Mouse (Mus musculus): ENCODE results near the gene Wnt11. TPM values are rescaled to one million over a fixed set of nuclear protein-coding genes. Genes with fewer than 3 reads are reported as not detected.
A peak's percentile ranks its signal among the peaks of the same experiment; 100 is the strongest.

The Wnt11 gene
- polyA plus RNA-seq, 1 experiment, result 10.1 TPM

- Histone ChIP-seq H3K36me3 (ENCODE audit: control insufficient read depth, insufficient read depth, low read length) (no peaks in the 10 kb centered on the region), H3K27me3 (replicated peaks; ENCODE audit: control insufficient read depth, insufficient read depth, low read length) (no peaks in the 10 kb centered on the region), H3K4me3 (ENCODE audit: insufficient read depth, low read depth, low read length) (no peak overlapping the region), H3K27ac (ENCODE audit: insufficient read depth, low read depth, low read length) (no peak overlapping the region), H3K4me1 (ENCODE audit: control insufficient read depth, insufficient read depth, low read length) (no peaks in the 10 kb centered on the region)
- no peak for TF ChIP-seq POLR2A (IDR thresholded peaks at IDR 0.05; ENCODE audit: low read depth, low read length)
- no peak for TF ChIP-seq CTCF (conservative IDR thresholded peaks at IDR 0.05; ENCODE audit: insufficient read depth, insufficient read length, low read depth, low read length)
- 77% methylated on average over 7 of the region's 7 CpGs for WGBS
- DNase-seq, result no peak
These were observed 54.3 kb downstream of the Wnt11 start for GRCm38 (mm10) chr7:98889211-98889610.

DNA sequence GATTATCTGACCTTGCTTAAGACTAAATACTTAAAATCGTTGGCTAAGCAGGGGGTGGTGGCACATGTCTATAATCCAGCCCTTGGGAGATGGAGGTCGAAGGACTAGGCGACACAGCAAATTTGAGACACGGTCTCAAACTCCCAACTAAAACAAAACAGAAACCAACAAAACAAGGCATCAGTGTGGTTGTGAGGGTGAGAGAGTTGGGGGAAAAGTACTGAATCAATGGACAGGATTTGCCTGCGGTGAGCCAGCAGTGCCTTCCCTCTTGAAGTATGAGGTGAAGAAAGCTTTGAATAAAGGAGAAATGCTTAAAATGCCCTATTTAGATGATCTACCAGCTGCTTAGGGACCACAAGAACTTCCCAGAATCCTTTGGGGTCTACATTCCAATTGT is 58.2 kb downstream of the Wnt11 start:
- H3K27ac ChIP-seq (ENCODE audit: insufficient read depth, low read depth, low read length), result no peak overlapping the region
- no peak for DNase-seq
- H3K4me1 ChIP-seq (ENCODE audit: control insufficient read depth, insufficient read depth, low read length), result no peaks in the 10 kb centered on the region
- 68% methylated on average over 5 of the region's 5 CpGs for WGBS
- no peak overlapping the region for H3K4me3 ChIP-seq (ENCODE audit: insufficient read depth, low read depth, low read length)
- no peaks in the 10 kb centered on the region for H3K27me3 ChIP-seq (replicated peaks; ENCODE audit: control insufficient read depth, insufficient read depth, low read length)
- TF ChIP-seq CTCF (conservative IDR thresholded peaks at IDR 0.05; ENCODE audit: insufficient read depth, insufficient read length, low read depth, low read length), result no peak
- TF ChIP-seq POLR2A (IDR thresholded peaks at IDR 0.05; ENCODE audit: low read depth, low read length), result no peak
- no peaks in the 10 kb centered on the region for H3K36me3 ChIP-seq (ENCODE audit: control insufficient read depth, insufficient read depth, low read length)

DNA sequence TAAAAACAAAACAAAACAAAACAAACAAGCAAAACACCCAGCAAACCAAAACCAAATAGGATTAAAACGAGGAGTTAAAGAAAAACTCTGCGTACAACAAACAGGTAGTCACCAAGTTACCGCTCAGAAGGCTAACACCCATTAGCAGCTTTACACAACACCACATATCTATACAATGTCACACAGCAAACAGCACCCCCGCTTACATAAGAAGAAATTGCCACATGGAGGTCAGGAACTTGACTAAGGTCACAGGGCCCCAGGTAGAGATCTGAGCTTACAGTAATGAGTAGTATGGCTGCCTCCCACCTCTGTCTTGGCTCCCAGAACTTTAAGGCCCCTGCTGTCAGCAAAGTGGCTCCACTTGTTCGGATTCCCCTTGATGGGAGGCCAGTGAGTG is 59.4 kb downstream of the Wnt11 start:
- Histone ChIP-seq H3K27ac (ENCODE audit: insufficient read depth, low read depth, low read length) (no peak overlapping the region), H3K36me3 (ENCODE audit: control insufficient read depth, insufficient read depth, low read length) (no peaks in the 10 kb centered on the region), H3K27me3 (replicated peaks; ENCODE audit: control insufficient read depth, insufficient read depth, low read length) (no peaks in the 10 kb centered on the region), H3K4me3 (ENCODE audit: insufficient read depth, low read depth, low read length) (no peak overlapping the region), H3K4me1 (ENCODE audit: control insufficient read depth, insufficient read depth, low read length) (no peaks in the 10 kb centered on the region)
- TF ChIP-seq POLR2A (IDR thresholded peaks at IDR 0.05; ENCODE audit: low read depth, low read length), result no peak
- TF ChIP-seq CTCF (conservative IDR thresholded peaks at IDR 0.05; ENCODE audit: insufficient read depth, insufficient read length, low read depth, low read length), result no peak
- 93% methylated on average over 5 of the region's 5 CpGs for WGBS
- DNase-seq, result no peak

- no peak for DNase-seq
- no peak overlapping the region for H3K27ac ChIP-seq (ENCODE audit: insufficient read depth, low read depth, low read length)
These were observed 59.9 kb downstream of the Wnt11 start for GRCm38 (mm10) chr7:98894768-98895167.

DNA sequence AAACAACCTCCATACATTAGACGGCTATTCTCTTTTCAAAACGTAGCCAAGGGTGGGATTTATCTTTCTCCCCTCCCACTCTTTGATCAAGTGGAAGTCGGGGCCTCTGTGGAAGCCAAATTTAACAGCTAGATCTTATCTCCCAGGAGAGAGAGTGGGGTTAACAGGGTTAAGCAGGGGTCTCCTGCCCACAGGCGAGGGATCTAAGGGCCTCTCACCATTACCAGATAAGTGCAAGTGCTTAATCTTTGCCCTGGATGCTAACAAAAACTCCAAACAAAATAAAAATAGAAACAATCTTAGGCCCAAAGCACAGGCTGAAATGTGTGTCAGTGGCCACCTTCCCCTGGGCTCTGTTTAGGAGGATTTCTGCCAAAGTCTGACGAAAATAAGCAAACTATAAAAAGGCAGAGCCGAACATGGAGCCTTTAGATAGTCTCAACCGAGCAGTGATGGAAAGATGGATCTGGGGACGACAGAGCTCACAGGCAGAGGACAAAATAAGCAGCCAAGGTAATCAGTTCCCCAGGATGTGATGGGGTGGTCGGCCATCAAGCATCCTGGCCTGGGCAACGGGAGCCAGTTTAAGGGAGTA is 60.7 kb downstream of the Wnt11 start:
- H3K4me3 ChIP-seq (ENCODE audit: insufficient read depth, low read depth, low read length), result no peak overlapping the region
- peak; percentile 23 for DNase-seq
- H3K27ac ChIP-seq (ENCODE audit: insufficient read depth, low read depth, low read length), result no peak overlapping the region
- 57% methylated on average over 10 of the region's 10 CpGs for WGBS
- H3K27me3 ChIP-seq (replicated peaks; ENCODE audit: control insufficient read depth, insufficient read depth, low read length), result no peaks in the 10 kb centered on the region
- H3K36me3 ChIP-seq (ENCODE audit: control insufficient read depth, insufficient read depth, low read length), result no peaks in the 10 kb centered on the region
- TF ChIP-seq CTCF (conservative IDR thresholded peaks at IDR 0.05; ENCODE audit: insufficient read depth, insufficient read length, low read depth, low read length) (no peak), POLR2A (IDR thresholded peaks at IDR 0.05; ENCODE audit: low read depth, low read length) (no peak)
- H3K4me1 ChIP-seq (ENCODE audit: control insufficient read depth, insufficient read depth, low read length), result no peaks in the 10 kb centered on the region

More at GRCm38 (mm10) chr7:98894768-98895167, 59.9 kb downstream of the Wnt11 start:
- 79% methylated on average over 5 of the region's 5 CpGs for WGBS
- TF ChIP-seq CTCF (conservative IDR thresholded peaks at IDR 0.05; ENCODE audit: insufficient read depth, insufficient read length, low read depth, low read length) (no peak), POLR2A (IDR thresholded peaks at IDR 0.05; ENCODE audit: low read depth, low read length) (no peak)
- H3K27me3 ChIP-seq (replicated peaks; ENCODE audit: control insufficient read depth, insufficient read depth, low read length), result no peaks in the 10 kb centered on the region
- no peaks in the 10 kb centered on the region for H3K36me3 ChIP-seq (ENCODE audit: control insufficient read depth, insufficient read depth, low read length)
- no peaks in the 10 kb centered on the region for H3K4me1 ChIP-seq (ENCODE audit: control insufficient read depth, insufficient read depth, low read length)
- no peak overlapping the region for H3K4me3 ChIP-seq (ENCODE audit: insufficient read depth, low read depth, low read length)

DNA sequence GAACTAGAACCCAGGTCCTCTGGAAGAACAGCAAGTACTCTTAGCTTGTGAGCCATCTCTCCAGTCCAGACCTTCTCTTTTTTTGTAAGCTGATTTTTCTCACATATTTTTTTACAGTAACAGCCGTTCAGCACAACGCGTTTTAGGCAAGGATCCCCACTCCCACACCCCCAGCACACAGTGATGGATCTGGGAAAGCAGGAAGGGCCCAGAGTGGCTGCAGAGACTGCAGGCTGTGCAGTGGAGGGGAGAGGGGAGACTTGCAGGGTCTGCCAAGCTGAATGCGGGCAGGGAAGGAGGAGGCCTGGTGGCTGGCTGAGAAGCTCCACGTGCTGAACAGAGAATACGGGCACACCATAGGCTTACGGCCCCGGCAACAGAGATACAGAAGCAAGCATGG is 62.4 kb downstream of the Wnt11 start:
- H3K4me3 ChIP-seq (ENCODE audit: insufficient read depth, low read depth, low read length), result no peak overlapping the region
- TF ChIP-seq CTCF (conservative IDR thresholded peaks at IDR 0.05; ENCODE audit: insufficient read depth, insufficient read length, low read depth, low read length), result no peak
- TF ChIP-seq POLR2A (IDR thresholded peaks at IDR 0.05; ENCODE audit: low read depth, low read length), result no peak
- H3K36me3 ChIP-seq (ENCODE audit: control insufficient read depth, insufficient read depth, low read length), result no peaks in the 10 kb centered on the region
- H3K27ac ChIP-seq (ENCODE audit: insufficient read depth, low read depth, low read length), result no peak overlapping the region
- H3K4me1 ChIP-seq (ENCODE audit: control insufficient read depth, insufficient read depth, low read length), result no peaks in the 10 kb centered on the region
- no peak for DNase-seq
- no peaks in the 10 kb centered on the region for H3K27me3 ChIP-seq (replicated peaks; ENCODE audit: control insufficient read depth, insufficient read depth, low read length)
- 95% methylated on average over 8 of the region's 8 CpGs for WGBS

- WGBS, result 48% methylated on average over 4 of the region's 4 CpGs
- peak overlapping the region; percentile 46 for H3K27ac ChIP-seq (ENCODE audit: insufficient read depth, low read depth, low read length)
- H3K4me3 ChIP-seq (ENCODE audit: insufficient read depth, low read depth, low read length), result no peak overlapping the region
These were observed 64.9 kb downstream of the Wnt11 start for GRCm38 (mm10) chr7:98899815-98900214.

More at GRCm38 (mm10) chr7:98899815-98900214, 64.9 kb downstream of the Wnt11 start:
- H3K27me3 ChIP-seq (replicated peaks; ENCODE audit: control insufficient read depth, insufficient read depth, low read length), result no peaks in the 10 kb centered on the region
- no peak for TF ChIP-seq CTCF (conservative IDR thresholded peaks at IDR 0.05; ENCODE audit: insufficient read depth, insufficient read length, low read depth, low read length)
- H3K4me1 ChIP-seq (ENCODE audit: control insufficient read depth, insufficient read depth, low read length), result peaks cover 12% of the 10 kb centered on the region
- no peaks in the 10 kb centered on the region for H3K36me3 ChIP-seq (ENCODE audit: control insufficient read depth, insufficient read depth, low read length)
- peak; percentile 70 for DNase-seq

Measured in kidney, adult 2 months (tissue).